8 mouse cellular contexts compared by ENCODE assay signal in genomic region chr2:66256220-66257131, GRCm38 (mm10). TPM values are rescaled to one million over a fixed set of nuclear protein-coding genes. Genes with fewer than 3 reads are reported as not detected.
DNase-seq lines count a peak whose midpoint lies in the region; ATAC-seq lines count a peak whose summit lies in the region.

Ttc21b (minus strand) TSS chr2:66256617.

- peaks cover 7% of the 10 kb centered on the region for H3K36me3 ChIP-seq in megakaryocyte, embryonic 14.5 days (replicated peaks; ENCODE audit: low read length)

- DNase-seq in adrenal gland, adult 18-20 months (ENCODE audit: low spot score in 2 of 2) = peak; percentile 91 to 96
- peak; percentile 99 for DNase-seq in embryo, embryonic 10 days (ENCODE audit: low spot score)
- peak; percentile 92 for DNase-seq in gastrocnemius, postnatal 25 days
- peak; percentile 94 to 97 for DNase-seq in left cerebral cortex, adult 9 months (ENCODE audit: low spot score in 2 of 2)
- peak; percentile 97 to 98 for DNase-seq in right cerebral cortex, adult 2 months (ENCODE audit: low spot score in 2 of 2)
- peak; percentile 85 for DNase-seq in urinary bladder, postnatal 10 days (ENCODE audit: low spot score)

- peak within 1 kb of the TSS; percentile 97 for H3K4me3 ChIP-seq in megakaryocyte, embryonic 14.5 days (replicated peaks)

- H3K27me3 ChIP-seq in megakaryocyte, embryonic 14.5 days (replicated peaks) = peaks cover 3% of the 10 kb centered on the region

- no peaks in the 10 kb centered on the region for H3K9me3 ChIP-seq in megakaryocyte, embryonic 14.5 days

- peak; percentile 97 for ATAC-seq in inflammation-experienced regulatory T-cells, adult 6 months

- peaks cover 19% of the 10 kb centered on the region for H3K4me1 ChIP-seq in megakaryocyte, embryonic 14.5 days

RNA-seq across cellular contexts. Expression of gene Ttc21b, which starts in this region (rescaled TPM):
- total RNA-seq in adrenal gland, adult 18-20 months (2021) = 1 to 10 TPM; 3.4 to 8.3 TPM
- 1 to 10 TPM; 1.3 to 1.4 TPM for total RNA-seq in gastrocnemius, postnatal 25 days (2021)
- 1 to 10 TPM; 4.7 to 6.7 (median 4.8) TPM for polyA plus RNA-seq in inflammation-experienced regulatory T-cells, adult 6 months (2017; shearing (Covaris generic))
- 0.39 TPM in 1 of 2 replicates, not detected in the other for polyA plus RNA-seq in megakaryocyte, embryonic 14.5 days (2012; ENCODE audit: insufficient read depth, low replicate concordance)

Comparison
In these comparisons a context has a peak if more than half of its experiments do, and no peak if none do; other contexts are left out.
1. Peak in every context shown above with its lines: DNase-seq, ATAC-seq and H3K4me3 ChIP-seq.